Mouse (Mus musculus) layer of hippocampus, postnatal 36 days (tissue): ENCODE data around the gene Arrb2. TPM values are rescaled to one million over a fixed set of nuclear protein-coding genes. Genes with fewer than 3 reads are reported as not detected.
"Not testable (repeated sequence)": the region's sequence is repeated elsewhere in the genome, so short reads cannot be mapped to it uniquely, and the experiment has no call there.

Source experiments
- DNase-seq, 2 experiments: peaks; one replicate each; pipeline ENCODE4 v3.0.0; 2022
- total RNA-seq, 2 experiments: library from RNA; stranded (reverse); gene quantifications; 2 replicates each; pipeline ENCODE4 v1.2.3; 2021

Gene Arrb2
- total RNA-seq, 2 experiments from 2014 or later: 103 to 112 TPM

GRCm38 (mm10) chr11:70446756-70447155 is 14.3 kb downstream of the Arrb2 start:
- DNase-seq: no peak

GRCm38 (mm10) chr11:70447373-70447772 is 14.9 kb downstream of the Arrb2 start:
- DNase-seq: no peak

- no peak for DNase-seq
Measured at GRCm38 (mm10) chr11:70450926-70451325, 18.5 kb downstream of the Arrb2 start.

- peak; percentile 93 to 94 for DNase-seq
Measured at GRCm38 (mm10) chr11:70451797-70452498, 19.5 kb downstream of the Arrb2 start, which contains the start of gene Med11. TSS of gene Med11 (plus strand) at chr11:70451919.

- DNase-seq: no peak
Measured at GRCm38 (mm10) chr11:70453261-70454044, 21.0 kb downstream of the Arrb2 start.

GRCm38 (mm10) chr11:70458688-70459600 is 26.5 kb downstream of the Arrb2 start, which contains the start of gene Zmynd15:
TSS of gene Zmynd15 (plus strand) at chr11:70459433.
- no peak for DNase-seq

GRCm38 (mm10) chr11:70459601-70460101 is 27.2 kb downstream of the Arrb2 start, which contains the start of gene Cxcl16:
TSS of gene Cxcl16 (minus strand) at chr11:70459984.
- no peak for DNase-seq

GRCm38 (mm10) chr11:70463970-70464369 is 31.5 kb downstream of the Arrb2 start:
- no peak for DNase-seq

- no peak for DNase-seq
Measured at GRCm38 (mm10) chr11:70465211-70465610, 32.8 kb downstream of the Arrb2 start.

GRCm38 (mm10) chr11:70465824-70466223 is 33.4 kb downstream of the Arrb2 start:
- no peak for DNase-seq

GRCm38 (mm10) chr11:70467902-70468619 is 35.6 kb downstream of the Arrb2 start:
- no peak for DNase-seq

GRCm38 (mm10) chr11:70469764-70470163 is 37.3 kb downstream of the Arrb2 start:
- no peak for DNase-seq

- no peak for DNase-seq
Measured at GRCm38 (mm10) chr11:70472716-70473115, 40.3 kb downstream of the Arrb2 start.

- not testable (repeated sequence) for DNase-seq
Measured at GRCm38 (mm10) chr11:70473291-70473690, 40.9 kb downstream of the Arrb2 start.

GRCm38 (mm10) chr11:70474872-70475534 is 42.6 kb downstream of the Arrb2 start:
- no peak for DNase-seq

- no peak for DNase-seq
Measured at GRCm38 (mm10) chr11:70485498-70485897, 53.1 kb downstream of the Arrb2 start.

- no peak for DNase-seq
Measured at GRCm38 (mm10) chr11:70487816-70488215, 55.4 kb downstream of the Arrb2 start.

- DNase-seq: no peak
Measured at GRCm38 (mm10) chr11:70489138-70489537, 56.7 kb downstream of the Arrb2 start.

GRCm38 (mm10) chr11:70489684-70490083 is 57.2 kb downstream of the Arrb2 start:
- no peak for DNase-seq
